ENCODE assay signal across 15 mouse cellular contexts in the genomic region with DNA sequence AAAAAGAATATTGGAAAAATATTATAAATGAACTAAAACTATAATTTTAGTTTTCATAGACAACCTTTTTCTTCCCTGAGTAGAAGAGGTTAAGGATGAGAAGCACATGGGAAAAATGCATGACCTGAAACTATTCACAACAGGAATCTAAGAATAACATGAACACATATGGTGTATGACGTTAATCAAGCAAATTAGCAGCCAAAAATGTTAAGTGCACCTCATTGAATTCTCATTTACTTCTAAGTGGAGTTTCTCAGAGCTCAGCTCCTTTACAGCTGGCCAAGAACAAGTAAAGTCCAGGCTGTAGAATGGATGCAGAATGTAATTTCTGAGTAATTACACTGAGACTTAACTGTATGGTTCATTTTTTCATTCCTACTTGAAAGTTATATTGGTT.
"Had no signal": no experiment of that assay in that cellular context is flagged by ENCODE, and none has a peak within 500 bp of the region (broad histone marks: within the 10 kb centered on the region; RNA-seq: fewer than 3 reads in every experiment).

No protein-coding gene starts in this region.

- H3K4me3 ChIP-seq: lung, embryonic 15.5 days; megakaryocyte, embryonic 14.5 days; midbrain, embryonic 13.5 days; midbrain, embryonic 15.5 days; neural tube, embryonic 12.5 days had no signal

- H3K36me3 ChIP-seq: lung, embryonic 15.5 days; midbrain, embryonic 13.5 days; midbrain, embryonic 15.5 days; neural tube, embryonic 12.5 days had no signal

- ATAC-seq: lung, postnatal 0 days; midbrain, embryonic 13.5 days; midbrain, embryonic 15.5 days had no signal

- H3K9ac ChIP-seq: lung, embryonic 15.5 days; midbrain, embryonic 13.5 days; midbrain, embryonic 15.5 days; neural tube, embryonic 12.5 days had no signal

- DNase-seq: lung, adult 2 months; lung, postnatal 14 days; lung, postnatal 36 days; right cerebral cortex, postnatal 14 days; thymus, adult 18-20 months; thymus, postnatal 14 days; thymus, postnatal 36 days had no signal

- H3K9me3 ChIP-seq: lung, embryonic 15.5 days; megakaryocyte, embryonic 14.5 days; midbrain, embryonic 13.5 days; midbrain, embryonic 15.5 days; neural tube, embryonic 12.5 days had no signal

- H3K4me2 ChIP-seq: lung, embryonic 15.5 days; midbrain, embryonic 11.5 days; midbrain, embryonic 13.5 days; midbrain, embryonic 15.5 days; neural tube, embryonic 12.5 days had no signal

- H3K4me1 ChIP-seq: lung, embryonic 15.5 days; megakaryocyte, embryonic 14.5 days; midbrain, embryonic 13.5 days; midbrain, embryonic 15.5 days; neural tube, embryonic 12.5 days had no signal

- H3K27me3 ChIP-seq: lung, embryonic 15.5 days; megakaryocyte, embryonic 14.5 days; midbrain, embryonic 13.5 days; midbrain, embryonic 15.5 days; neural tube, embryonic 12.5 days had no signal

- H3K27ac ChIP-seq: lung, embryonic 15.5 days; macrophage; midbrain, embryonic 13.5 days; midbrain, embryonic 15.5 days; neural tube, embryonic 12.5 days had no signal
